Mouse (Mus musculus): ENCODE results near the gene Cdk6.

DNA sequence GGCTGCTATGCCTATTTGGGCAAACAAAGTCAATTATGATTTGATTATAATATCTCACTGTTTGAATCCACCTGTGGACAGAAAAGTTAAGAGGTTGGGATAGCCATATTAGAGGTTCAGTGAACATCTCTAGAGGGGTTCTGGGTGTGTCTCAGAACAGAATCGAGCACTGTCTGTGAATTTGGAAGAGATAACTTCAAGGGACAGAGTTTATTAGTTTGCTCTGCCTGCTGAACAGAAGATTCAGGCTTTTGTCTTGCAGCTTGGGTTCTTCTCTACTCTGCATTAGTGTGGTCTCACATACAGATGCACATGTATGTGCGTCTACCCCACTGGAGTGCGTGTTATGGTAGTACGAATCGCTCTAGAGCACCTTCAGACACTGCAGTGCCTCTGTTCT is 20.0 kb downstream of the Cdk6 start:
- TF ChIP-seq MAFK (IDR thresholded peaks at IDR 0.05; ENCODE audit: insufficient read depth, low read depth, low read length): no peak
- TF ChIP-seq ZNF384 (IDR thresholded peaks at IDR 0.05; ENCODE audit: low read depth, low read length): no peak
